In the genomic region with DNA sequence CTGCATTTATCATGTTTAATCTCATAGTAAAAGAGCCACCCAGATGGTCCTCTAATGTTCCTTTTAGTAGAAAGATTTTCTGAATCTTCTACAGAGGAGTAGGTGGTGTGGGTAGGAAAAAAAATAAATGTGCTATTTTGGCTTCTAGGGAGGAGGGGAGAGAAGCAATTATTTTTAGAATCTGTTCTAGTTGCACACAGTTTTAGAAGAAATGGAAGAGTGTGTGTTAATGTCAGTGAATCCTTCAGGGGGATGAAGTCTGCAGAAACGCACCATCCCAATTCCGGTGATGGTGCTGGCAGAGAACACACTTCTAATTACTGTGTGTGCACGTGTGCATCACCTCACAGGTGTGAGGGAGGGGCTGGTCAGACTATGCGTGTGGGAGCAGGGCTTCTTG, we compare ENCODE assay signal across 18 mouse cellular contexts.
A peak's percentile ranks its signal among the peaks of the same experiment; 100 is the strongest.
DNase-seq lines count a peak whose midpoint lies in the region; ATAC-seq and TF ChIP-seq lines count a peak whose summit lies in the region.
"Had no signal": no experiment of that assay in that cellular context is flagged by ENCODE, and none has a peak within 500 bp of the region (broad histone marks: within the 10 kb centered on the region; RNA-seq: fewer than 3 reads in every experiment).

No protein-coding gene starts in this region.

- DNase-seq in hindbrain, embryonic 11.5 days (ENCODE audit: low spot score) = no peak
- DNase-seq in limb, embryonic 10.5 days (ENCODE audit: low spot score) = no peak
- DNase-seq in spleen, postnatal 14 days (ENCODE audit: low spot score in 2 of 2) = no peak
- DNase-seq: cerebellum, adult 8-10 months; embryo, embryonic 11 days; heart, postnatal 10 days; kidney, adult 11 months; kidney, postnatal 25 days; lung, postnatal 36 days; right cerebral cortex, postnatal 4 days; thymus, postnatal 14 days had no signal

- H3K27ac ChIP-seq in forebrain, embryonic 15.5 days (replicated peaks) = peak overlapping the region; percentile 86
- H3K27ac ChIP-seq in forebrain, embryonic 12.5 days = no peak overlapping the region
- 0 out of 2 replicates have a peak overlapping the region, but pooled peaks have one; percentile 35 for H3K27ac ChIP-seq in hindbrain, embryonic 13.5 days
- no peak overlapping the region for H3K27ac ChIP-seq in hindbrain, embryonic 11.5 days (ENCODE audit: low read depth, low read length)
- 0 out of 2 replicates have a peak overlapping the region, but pooled peaks have one; percentile 16 for H3K27ac ChIP-seq in limb, embryonic 13.5 days
- H3K27ac ChIP-seq in limb, embryonic 10.5 days = no peak overlapping the region
- peak overlapping the region; percentile 82 for H3K27ac ChIP-seq in olfactory bulb, adult 2 months (ENCODE audit: insufficient read depth, low read depth, low read length)
- H3K27ac ChIP-seq: liver, embryonic 15.5 days had no signal

- TF ChIP-seq CTCF in olfactory bulb, adult 2 months (IDR thresholded peaks at IDR 0.05; ENCODE audit: insufficient read depth, low read depth, low read length) = no peak

- H3K4me3 ChIP-seq in forebrain, embryonic 15.5 days = no peak overlapping the region
- H3K4me3 ChIP-seq in forebrain, embryonic 12.5 days (replicated peaks) = no peak overlapping the region
- H3K4me3 ChIP-seq in hindbrain, embryonic 13.5 days = no peak overlapping the region
- H3K4me3 ChIP-seq in hindbrain, embryonic 11.5 days (ENCODE audit: low read depth, low read length) = no peak overlapping the region
- H3K4me3 ChIP-seq in limb, embryonic 13.5 days = no peak overlapping the region
- no peak overlapping the region for H3K4me3 ChIP-seq in limb, embryonic 10.5 days
- no peak overlapping the region for H3K4me3 ChIP-seq in olfactory bulb, adult 2 months (ENCODE audit: insufficient read depth, low read depth, low read length)
- H3K4me3 ChIP-seq: liver, embryonic 15.5 days had no signal

- H3K9me3 ChIP-seq in forebrain, embryonic 15.5 days = no peaks in the 10 kb centered on the region
- H3K9me3 ChIP-seq in forebrain, embryonic 12.5 days = no peaks in the 10 kb centered on the region
- H3K9me3 ChIP-seq in hindbrain, embryonic 13.5 days = peaks cover 7% of the 10 kb centered on the region
- H3K9me3 ChIP-seq in hindbrain, embryonic 11.5 days (ENCODE audit: control insufficient read depth, low read length) = no peaks in the 10 kb centered on the region
- peaks cover 8% of the 10 kb centered on the region; the same call in 1 of the 2 replicates for H3K9me3 ChIP-seq in limb, embryonic 13.5 days
- no peaks in the 10 kb centered on the region for H3K9me3 ChIP-seq in limb, embryonic 10.5 days (replicated peaks)
- H3K9me3 ChIP-seq: liver, embryonic 15.5 days had no signal

- 63% methylated on average over 4 of the region's 4 CpGs for WGBS in forebrain, embryonic 15.5 days
- WGBS in forebrain, embryonic 12.5 days = 74% methylated on average over 4 of the region's 4 CpGs
- 61% methylated on average over 4 of the region's 4 CpGs for WGBS in hindbrain, embryonic 13.5 days
- WGBS in hindbrain, embryonic 11.5 days = 94% methylated on average over 4 of the region's 4 CpGs
- 57% methylated on average over 4 of the region's 4 CpGs for WGBS in limb, embryonic 13.5 days
- 80% methylated on average over 4 of the region's 4 CpGs for WGBS in limb, embryonic 10.5 days
- WGBS in olfactory bulb, adult 2 months = 22% methylated on average over 4 of the region's 4 CpGs

- H3K4me2 ChIP-seq in forebrain, embryonic 15.5 days (replicated peaks) = 0 out of 2 replicates have a peak overlapping the region, but pooled peaks have one; percentile 15
- no peak overlapping the region for H3K4me2 ChIP-seq in forebrain, embryonic 12.5 days
- no peak overlapping the region for H3K4me2 ChIP-seq in hindbrain, embryonic 13.5 days
- no peak overlapping the region for H3K4me2 ChIP-seq in hindbrain, embryonic 11.5 days (replicated peaks; ENCODE audit: low read depth, low read length)
- H3K4me2 ChIP-seq in limb, embryonic 13.5 days (replicated peaks) = no peak overlapping the region
- H3K4me2 ChIP-seq: liver, embryonic 15.5 days; midbrain, embryonic 11.5 days had no signal

- ATAC-seq in forebrain, embryonic 15.5 days (replicated peaks) = no peak
- no peak for ATAC-seq in forebrain, embryonic 12.5 days (ENCODE audit: low FRiP score)
- ATAC-seq in hindbrain, embryonic 13.5 days (ENCODE audit: low FRiP score) = no peak
- no peak for ATAC-seq in hindbrain, embryonic 11.5 days (ENCODE audit: low FRiP score)
- no peak for ATAC-seq in limb, embryonic 13.5 days (ENCODE audit: low FRiP score, low read depth)

- no peaks in the 10 kb centered on the region for H3K36me3 ChIP-seq in forebrain, embryonic 15.5 days
- no peaks in the 10 kb centered on the region for H3K36me3 ChIP-seq in forebrain, embryonic 12.5 days (replicated peaks)
- H3K36me3 ChIP-seq in hindbrain, embryonic 13.5 days = peaks cover 7% of the 10 kb centered on the region
- no peaks in the 10 kb centered on the region for H3K36me3 ChIP-seq in hindbrain, embryonic 11.5 days (ENCODE audit: control insufficient read depth, insufficient read depth, low read length)
- 0 out of 2 replicates have a peak, but pooled peaks cover 2% of the 10 kb centered on the region for H3K36me3 ChIP-seq in limb, embryonic 13.5 days
- peaks cover 7% of the 10 kb centered on the region; the same call in 1 of the 2 replicates for H3K36me3 ChIP-seq in limb, embryonic 10.5 days
- H3K36me3 ChIP-seq: liver, embryonic 15.5 days had no signal

- TF ChIP-seq POLR2A in olfactory bulb, adult 2 months (IDR thresholded peaks at IDR 0.05; ENCODE audit: insufficient read depth, low read depth, low read length) = no peak

- no peaks in the 10 kb centered on the region for H3K27me3 ChIP-seq in forebrain, embryonic 15.5 days
- H3K27me3 ChIP-seq in forebrain, embryonic 12.5 days = no peaks in the 10 kb centered on the region
- no peaks in the 10 kb centered on the region for H3K27me3 ChIP-seq in hindbrain, embryonic 13.5 days
- no peaks in the 10 kb centered on the region for H3K27me3 ChIP-seq in hindbrain, embryonic 11.5 days (ENCODE audit: control insufficient read depth, insufficient read depth, low read length)
- H3K27me3 ChIP-seq in limb, embryonic 13.5 days = no peaks in the 10 kb centered on the region
- no peaks in the 10 kb centered on the region for H3K27me3 ChIP-seq in limb, embryonic 10.5 days (ENCODE audit: low read depth, poor library complexity, severe bottlenecking)
- H3K27me3 ChIP-seq: liver, embryonic 15.5 days had no signal

- H3K4me1 ChIP-seq in forebrain, embryonic 15.5 days = peaks cover 15% of the 10 kb centered on the region
- H3K4me1 ChIP-seq in forebrain, embryonic 12.5 days = peaks cover 9% of the 10 kb centered on the region
- H3K4me1 ChIP-seq in hindbrain, embryonic 13.5 days (replicated peaks) = peaks cover 20% of the 10 kb centered on the region
- no peaks in the 10 kb centered on the region for H3K4me1 ChIP-seq in hindbrain, embryonic 11.5 days (replicated peaks; ENCODE audit: control insufficient read depth, insufficient read depth, low read length)
- H3K4me1 ChIP-seq in limb, embryonic 13.5 days = peaks cover 29% of the 10 kb centered on the region
- H3K4me1 ChIP-seq in limb, embryonic 10.5 days = peaks cover 38% of the 10 kb centered on the region
- H3K4me1 ChIP-seq in olfactory bulb, adult 2 months (ENCODE audit: control insufficient read depth, insufficient read depth, low read length) = peaks cover 6% of the 10 kb centered on the region

- H3K9ac ChIP-seq in forebrain, embryonic 15.5 days (replicated peaks) = no peak overlapping the region
- H3K9ac ChIP-seq in forebrain, embryonic 12.5 days = no peak overlapping the region
- H3K9ac ChIP-seq in hindbrain, embryonic 13.5 days = 0 out of 2 replicates have a peak overlapping the region, but pooled peaks have one; percentile 7
- H3K9ac ChIP-seq in hindbrain, embryonic 11.5 days (ENCODE audit: low read depth, low read length) = no peak overlapping the region
- H3K9ac ChIP-seq in limb, embryonic 13.5 days = no peak overlapping the region
- H3K9ac ChIP-seq: liver, embryonic 15.5 days had no signal

Comparison
In these comparisons a context has a peak if more than half of its experiments do, and no peak if none do; other contexts are left out.
1. H3K27ac ChIP-seq: peak in forebrain, embryonic 15.5 days (single experiment), hindbrain, embryonic 13.5 days (single experiment), limb, embryonic 13.5 days (single experiment) and olfactory bulb, adult 2 months (single experiment); none in forebrain, embryonic 12.5 days (single experiment), hindbrain, embryonic 11.5 days (single experiment) and limb, embryonic 10.5 days (single experiment).